Mouse (Mus musculus) liver, adult 10 weeks (tissue): ENCODE results near the gene Skint9. TPM values are rescaled to one million over a fixed set of nuclear protein-coding genes. Genes with fewer than 3 reads are reported as not detected.

Experiments used
- polyA plus RNA-seq: library from polyadenylated mRNA; stranded (reverse); fragments of 350-450 nt; fragmentation: Illumina TruSeq; extraction: RNeasy Lipid Tissue Mini Kit (QIAGEN cat#74804); gene quantifications from one replicate; pipeline ENCODE4 v1.2.3, GENCODE M21; 2014; ENCODE audit warnings: low read depth, low replicate concordance

Skint9 gene
- polyA plus RNA-seq = not detected

GRCm38 (mm10) chr4:112433885-112434284, at the start of gene Skint9:
Gene Skint9, minus strand, starts transcription at chr4:112433985.

Other genes with a start within 250 kb of the Skint9 start
- 0.13 TPM for gene Skint3, start 201.7 kb downstream of the Skint9 start, polyA plus RNA-seq
- gene Skint2, start 123.2 kb upstream of the Skint9 start, polyA plus RNA-seq = not detected